Mouse (Mus musculus): ENCODE measurements at regions not wholly inside any gene's neighbourhood (a gene's known extent, or its start where the extent isn't known, plus 50 kb on each side); places are given as distances from the start of the nearest gene placed in this dataset.

DNA sequence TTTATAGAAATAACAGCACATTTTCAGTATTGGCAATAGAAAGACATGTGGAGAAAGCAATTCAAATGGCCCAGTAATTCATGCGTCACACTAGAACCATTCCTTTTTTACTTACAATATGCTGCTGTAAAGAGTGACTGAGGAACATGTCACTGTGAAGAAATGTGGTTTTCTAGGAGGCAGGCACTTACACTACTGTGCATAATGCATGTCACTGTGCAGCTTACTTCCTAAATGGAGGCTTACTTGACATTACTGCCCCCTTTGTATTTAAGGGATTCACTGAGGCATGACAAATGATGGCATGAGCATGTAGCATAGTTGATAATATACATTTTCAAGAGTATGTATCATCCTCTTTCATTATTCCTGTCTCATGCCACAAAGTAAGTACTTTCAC, 846.9 kb upstream of the Slitrk1 start:
- Histone ChIP-seq H3K4me3 (ENCODE audit: insufficient read depth, low read depth, low read length) (no peak overlapping the region), H3K27ac (ENCODE audit: insufficient read depth, low read depth, low read length) (no peak overlapping the region), H3K36me3 (ENCODE audit: control insufficient read depth, insufficient read depth, low read length) (no peaks in the 10 kb centered on the region), H3K27me3 (replicated peaks; ENCODE audit: control insufficient read depth, insufficient read depth, low read length) (no peaks in the 10 kb centered on the region), H3K4me1 (ENCODE audit: control insufficient read depth, insufficient read depth, low read length) (no peaks in the 10 kb centered on the region)
- WGBS: 77% methylated on average over 1 of the region's 1 CpGs
- no peak for DNase-seq
- TF ChIP-seq CTCF (conservative IDR thresholded peaks at IDR 0.05; ENCODE audit: insufficient read depth, insufficient read length, low read depth, low read length) (no peak), POLR2A (IDR thresholded peaks at IDR 0.05; ENCODE audit: low read depth, low read length) (no peak)

All from kidney, adult 2 months (tissue).